Mouse (Mus musculus) G1E (cell line): ENCODE results near the gene Spatc1l.

Source experiments
- CTCF ChIP-seq: IDR thresholded peaks from 2 replicates; pipeline ENCODE4 v1.5.1; 2012; ENCODE audit warnings: low read depth, low read length, inconsistent platforms, mixed read lengths
- GATA1 ChIP-seq: IDR thresholded peaks from 2 replicates; pipeline ENCODE4 v1.6.1; 2012; ENCODE audit warnings: borderline replicate concordance, low read length, inconsistent platforms, mixed read lengths
- POLR2AphosphoS5 ChIP-seq: IDR thresholded peaks from 2 replicates; pipeline ENCODE4 v1.6.1; 2012; ENCODE audit warnings: low read depth, low read length, inconsistent platforms; ENCODE audit not compliant: insufficient replicate concordance
- TAL1 ChIP-seq: conservative IDR thresholded peaks from 2 replicates; pipeline ENCODE4 v1.6.1; 2012; ENCODE audit warnings: low read depth, low read length, inconsistent platforms, mixed read lengths

- TF ChIP-seq CTCF (no peak), GATA1 (no peak), POLR2AphosphoS5 (no peak), TAL1 (no peak)
These were observed 11.6 kb upstream of the Spatc1l start for GRCm38 (mm10) chr10:76550458-76550857.
